Mouse (Mus musculus): Measurements from ENCODE around the gene Acoxl. TPM values are rescaled to one million over a fixed set of nuclear protein-coding genes. Genes with fewer than 3 reads are reported as not detected.

Acoxl gene
- polyA plus RNA-seq, 1 experiment from 2014 or later, result 1.6 TPM

- Histone ChIP-seq H3K27me3 (ENCODE audit: control insufficient read depth, insufficient read depth, low read length) (no peaks in the 10 kb centered on the region), H3K9ac (ENCODE audit: low read depth, low read length) (no peak overlapping the region), H3K4me2 (replicated peaks; ENCODE audit: low read depth, low read length) (no peak overlapping the region), H3K9me3 (ENCODE audit: control insufficient read depth, low read length) (no peaks in the 10 kb centered on the region), H3K4me1 (ENCODE audit: control insufficient read depth, insufficient read depth, low read length) (no peaks in the 10 kb centered on the region), H3K27ac (ENCODE audit: low read depth, low read length) (no peak overlapping the region), H3K36me3 (ENCODE audit: control insufficient read depth, insufficient read depth, low read length) (no peaks in the 10 kb centered on the region), H3K4me3 (ENCODE audit: low read length) (no peak overlapping the region)
- ATAC-seq (ENCODE audit: low FRiP score, low TSS enrichment), result no peak
- WGBS, result 95% methylated on average over 2 of the region's 2 CpGs
Measured at GRCm38 (mm10) chr2:127939206-127939605, 100.5 kb downstream of the Acoxl start.

- no peaks in the 10 kb centered on the region for H3K36me3 ChIP-seq (ENCODE audit: control insufficient read depth, insufficient read depth, low read length)
- H3K9me3 ChIP-seq (ENCODE audit: control insufficient read depth, low read length), result no peaks in the 10 kb centered on the region
- H3K4me2 ChIP-seq (replicated peaks; ENCODE audit: low read depth, low read length), result no peak overlapping the region
- WGBS, result 16% methylated on average over 6 of the region's 6 CpGs
- H3K9ac ChIP-seq (ENCODE audit: low read depth, low read length), result no peak overlapping the region
- H3K4me1 ChIP-seq (ENCODE audit: control insufficient read depth, insufficient read depth, low read length), result no peaks in the 10 kb centered on the region
- ATAC-seq (ENCODE audit: low FRiP score, low TSS enrichment), result no peak
- H3K27ac ChIP-seq (ENCODE audit: low read depth, low read length), result no peak overlapping the region
- H3K27me3 ChIP-seq (ENCODE audit: control insufficient read depth, insufficient read depth, low read length), result no peaks in the 10 kb centered on the region
- H3K4me3 ChIP-seq (ENCODE audit: low read length), result no peak overlapping the region
Measured at GRCm38 (mm10) chr2:127960579-127960978, 121.9 kb downstream of the Acoxl start.

- Histone ChIP-seq H3K27ac (ENCODE audit: low read depth, low read length) (no peak overlapping the region), H3K36me3 (ENCODE audit: control insufficient read depth, insufficient read depth, low read length) (no peaks in the 10 kb centered on the region), H3K9ac (ENCODE audit: low read depth, low read length) (no peak overlapping the region), H3K4me3 (ENCODE audit: low read length) (no peak overlapping the region), H3K9me3 (ENCODE audit: control insufficient read depth, low read length) (no peaks in the 10 kb centered on the region), H3K4me2 (replicated peaks; ENCODE audit: low read depth, low read length) (no peak overlapping the region), H3K27me3 (ENCODE audit: control insufficient read depth, insufficient read depth, low read length) (no peaks in the 10 kb centered on the region), H3K4me1 (ENCODE audit: control insufficient read depth, insufficient read depth, low read length) (no peaks in the 10 kb centered on the region)
- no peak for ATAC-seq (ENCODE audit: low FRiP score, low TSS enrichment)
- 32% methylated on average over 2 of the region's 2 CpGs for WGBS
Measured at GRCm38 (mm10) chr2:127961154-127961553, 122.5 kb downstream of the Acoxl start.

- no peak overlapping the region for H3K27ac ChIP-seq (ENCODE audit: low read depth, low read length)
- no peaks in the 10 kb centered on the region for H3K4me1 ChIP-seq (ENCODE audit: control insufficient read depth, insufficient read depth, low read length)
- H3K4me3 ChIP-seq (ENCODE audit: low read length), result no peak overlapping the region
- H3K9me3 ChIP-seq (ENCODE audit: control insufficient read depth, low read length), result no peaks in the 10 kb centered on the region
- 74% methylated on average over 4 of the region's 4 CpGs for WGBS
- H3K9ac ChIP-seq (ENCODE audit: low read depth, low read length), result no peak overlapping the region
- H3K4me2 ChIP-seq (replicated peaks; ENCODE audit: low read depth, low read length), result no peak overlapping the region
- ATAC-seq (ENCODE audit: low FRiP score, low TSS enrichment), result no peak
- no peaks in the 10 kb centered on the region for H3K36me3 ChIP-seq (ENCODE audit: control insufficient read depth, insufficient read depth, low read length)
- no peaks in the 10 kb centered on the region for H3K27me3 ChIP-seq (ENCODE audit: control insufficient read depth, insufficient read depth, low read length)
Measured at GRCm38 (mm10) chr2:127961802-127962433, 123.2 kb downstream of the Acoxl start.

GRCm38 (mm10) chr2:127968944-127969343 lies 130.3 kb downstream of the Acoxl start:
- 84% methylated on average over 2 of the region's 2 CpGs for WGBS

GRCm38 (mm10) chr2:127976276-127976675 lies 137.6 kb downstream of the Acoxl start:
- H3K4me2 ChIP-seq (replicated peaks; ENCODE audit: low read depth, low read length), result no peak overlapping the region
- H3K9ac ChIP-seq (ENCODE audit: low read depth, low read length), result no peak overlapping the region
- no peaks in the 10 kb centered on the region for H3K36me3 ChIP-seq (ENCODE audit: control insufficient read depth, insufficient read depth, low read length)
- no peaks in the 10 kb centered on the region for H3K27me3 ChIP-seq (ENCODE audit: control insufficient read depth, insufficient read depth, low read length)
- H3K9me3 ChIP-seq (ENCODE audit: control insufficient read depth, low read length), result no peaks in the 10 kb centered on the region
- no peak overlapping the region for H3K4me3 ChIP-seq (ENCODE audit: low read length)
- H3K4me1 ChIP-seq (ENCODE audit: control insufficient read depth, insufficient read depth, low read length), result no peaks in the 10 kb centered on the region
- ATAC-seq (ENCODE audit: low FRiP score, low TSS enrichment), result no peak
- 80% methylated on average over 1 of the region's 1 CpGs for WGBS
- no peak overlapping the region for H3K27ac ChIP-seq (ENCODE audit: low read depth, low read length)

More at GRCm38 (mm10) chr2:127968944-127969343, 130.3 kb downstream of the Acoxl start:
- Histone ChIP-seq H3K4me3 (ENCODE audit: low read length) (no peak overlapping the region), H3K27me3 (ENCODE audit: control insufficient read depth, insufficient read depth, low read length) (no peaks in the 10 kb centered on the region), H3K4me2 (replicated peaks; ENCODE audit: low read depth, low read length) (no peak overlapping the region), H3K36me3 (ENCODE audit: control insufficient read depth, insufficient read depth, low read length) (no peaks in the 10 kb centered on the region), H3K9me3 (ENCODE audit: control insufficient read depth, low read length) (no peaks in the 10 kb centered on the region), H3K4me1 (ENCODE audit: control insufficient read depth, insufficient read depth, low read length) (no peaks in the 10 kb centered on the region), H3K9ac (ENCODE audit: low read depth, low read length) (no peak overlapping the region), H3K27ac (ENCODE audit: low read depth, low read length) (no peak overlapping the region)
- ATAC-seq (ENCODE audit: low FRiP score, low TSS enrichment), result no peak

- H3K4me2 ChIP-seq (replicated peaks; ENCODE audit: low read depth, low read length), result no peak overlapping the region
- whole genome bisulfite sequencing, result 82% methylated on average over 7 of the region's 7 CpGs
Measured at GRCm38 (mm10) chr2:127978601-127979230, 140.0 kb downstream of the Acoxl start.

GRCm38 (mm10) chr2:127982610-127983009 lies 143.9 kb downstream of the Acoxl start:
- H3K9me3 ChIP-seq (ENCODE audit: control insufficient read depth, low read length), result 0 out of 2 replicates have a peak, but pooled peaks cover 2% of the 10 kb centered on the region
- H3K4me2 ChIP-seq (replicated peaks; ENCODE audit: low read depth, low read length), result no peak overlapping the region
- H3K27ac ChIP-seq (ENCODE audit: low read depth, low read length), result no peak overlapping the region
- ATAC-seq (ENCODE audit: low FRiP score, low TSS enrichment), result no peak
- H3K9ac ChIP-seq (ENCODE audit: low read depth, low read length), result no peak overlapping the region
- H3K4me1 ChIP-seq (ENCODE audit: control insufficient read depth, insufficient read depth, low read length), result no peaks in the 10 kb centered on the region
- H3K4me3 ChIP-seq (ENCODE audit: low read length), result no peak overlapping the region
- 81% methylated on average over 3 of the region's 3 CpGs for WGBS
- H3K36me3 ChIP-seq (ENCODE audit: control insufficient read depth, insufficient read depth, low read length), result no peaks in the 10 kb centered on the region
- H3K27me3 ChIP-seq (ENCODE audit: control insufficient read depth, insufficient read depth, low read length), result no peaks in the 10 kb centered on the region

More at GRCm38 (mm10) chr2:127978601-127979230, 140.0 kb downstream of the Acoxl start:
- Histone ChIP-seq H3K36me3 (ENCODE audit: control insufficient read depth, insufficient read depth, low read length) (no peaks in the 10 kb centered on the region), H3K27me3 (ENCODE audit: control insufficient read depth, insufficient read depth, low read length) (no peaks in the 10 kb centered on the region), H3K27ac (ENCODE audit: low read depth, low read length) (no peak overlapping the region), H3K4me1 (ENCODE audit: control insufficient read depth, insufficient read depth, low read length) (no peaks in the 10 kb centered on the region), H3K9ac (ENCODE audit: low read depth, low read length) (no peak overlapping the region), H3K9me3 (ENCODE audit: control insufficient read depth, low read length) (no peaks in the 10 kb centered on the region), H3K4me3 (ENCODE audit: low read length) (no peak overlapping the region)
- no peak for ATAC-seq (ENCODE audit: low FRiP score, low TSS enrichment)

- ATAC-seq (ENCODE audit: low FRiP score, low TSS enrichment), result no peak
- H3K27ac ChIP-seq (ENCODE audit: low read depth, low read length), result no peak overlapping the region
- H3K4me1 ChIP-seq (ENCODE audit: control insufficient read depth, insufficient read depth, low read length), result no peaks in the 10 kb centered on the region
- 0 out of 2 replicates have a peak, but pooled peaks cover 2% of the 10 kb centered on the region for H3K9me3 ChIP-seq (ENCODE audit: control insufficient read depth, low read length)
- 81% methylated on average over 4 of the region's 4 CpGs for WGBS
- H3K36me3 ChIP-seq (ENCODE audit: control insufficient read depth, insufficient read depth, low read length), result no peaks in the 10 kb centered on the region
- no peak overlapping the region for H3K9ac ChIP-seq (ENCODE audit: low read depth, low read length)
- no peak overlapping the region for H3K4me2 ChIP-seq (replicated peaks; ENCODE audit: low read depth, low read length)
- H3K27me3 ChIP-seq (ENCODE audit: control insufficient read depth, insufficient read depth, low read length), result no peaks in the 10 kb centered on the region
- no peak overlapping the region for H3K4me3 ChIP-seq (ENCODE audit: low read length)
Measured at GRCm38 (mm10) chr2:127983301-127983700, 144.6 kb downstream of the Acoxl start.

Data from kidney, embryonic 14.5 days (tissue).